30 mouse cellular contexts compared by ENCODE assay signal in genomic region chr6:52703263-52703662, GRCm38 (mm10). TPM values are rescaled to one million over a fixed set of nuclear protein-coding genes. Genes with fewer than 3 reads are reported as not detected.
DNase-seq lines count a peak whose midpoint lies in the region; ATAC-seq lines count a peak whose summit lies in the region.
"Had no signal": no experiment of that assay in that cellular context is flagged by ENCODE, and none has a peak within 500 bp of the region (broad histone marks: within the 10 kb centered on the region; RNA-seq: fewer than 3 reads in every experiment).

No protein-coding gene starts in this region.

- 89% methylated on average over 2 of the region's 2 CpGs for WGBS in midbrain, embryonic 16.5 days

- H3K4me1 ChIP-seq in midbrain, embryonic 16.5 days (ENCODE audit: control insufficient read depth, insufficient read depth, low read length) = no peaks in the 10 kb centered on the region
- H3K4me1 ChIP-seq: heart, embryonic 15.5 days; hindbrain, embryonic 12.5 days; kidney, embryonic 15.5 days; neural tube, embryonic 12.5 days had no signal

- no peaks in the 10 kb centered on the region for H3K36me3 ChIP-seq in midbrain, embryonic 16.5 days (ENCODE audit: control insufficient read depth, insufficient read depth, low read length)
- H3K36me3 ChIP-seq: G1E; heart, embryonic 15.5 days; hindbrain, embryonic 12.5 days; kidney, embryonic 15.5 days; liver, embryonic 12.5 days; neural tube, embryonic 12.5 days had no signal

- no peak for ATAC-seq in CD4-positive, CD25-positive, alpha-beta regulatory T cell, adult 4 months
- ATAC-seq in granulocyte monocyte progenitor cell, adult 5-6 weeks (replicated peaks; ENCODE audit: poor library complexity, severe bottlenecking) = 0 out of 2 replicates have a peak, but pooled peaks have one; percentile 14
- ATAC-seq in monocyte, adult 5-6 weeks (replicated peaks; ENCODE audit: insufficient number of reproducible peaks, low FRiP score, low TSS enrichment, poor library complexity, severe bottlenecking) = peak; percentile 59; the same call in 1 of the 2 replicates
- ATAC-seq in midbrain, embryonic 16.5 days = no peak
- ATAC-seq: forebrain, postnatal 0 days; hindbrain, postnatal 0 days; liver, embryonic 12.5 days; liver, postnatal 0 days had no signal

- DNase-seq in CD4-positive, CD25-positive, alpha-beta regulatory T cell, adult 2 months (ENCODE audit: low read depth, low spot score) = peak; percentile 27
- DNase-seq in kidney, adult 9 months = no peak
- DNase-seq in kidney, postnatal 4 days = no peak
- DNase-seq: adrenal gland, adult 2 months; adrenal gland, postnatal 36 days; cerebellum, adult 18-20 months; cerebellum, postnatal 10 days; forebrain, postnatal 0 days; gastrocnemius, postnatal 10 days; heart, postnatal 36 days; kidney, adult 11 months; kidney, postnatal 36 days; layer of hippocampus, postnatal 36 days; left cerebral cortex, postnatal 4 days; liver, postnatal 0 days; lung, postnatal 36 days; midbrain, embryonic 14.5 days; right cerebral cortex, postnatal 4 days had no signal

- H3K4me3 ChIP-seq in midbrain, embryonic 16.5 days (ENCODE audit: low read depth, low read length) = no peak overlapping the region
- H3K4me3 ChIP-seq: erythroblast, embryonic 14.5 days; heart, embryonic 15.5 days; hindbrain, embryonic 12.5 days; kidney, embryonic 15.5 days; liver, embryonic 12.5 days; neural tube, embryonic 12.5 days had no signal

- no peak overlapping the region for H3K9ac ChIP-seq in midbrain, embryonic 16.5 days (ENCODE audit: low read depth, low read length)
- H3K9ac ChIP-seq: forebrain, postnatal 0 days; heart, embryonic 15.5 days; hindbrain, embryonic 12.5 days; kidney, embryonic 15.5 days; liver, embryonic 12.5 days; liver, postnatal 0 days; neural tube, embryonic 12.5 days had no signal

- no peaks in the 10 kb centered on the region for H3K9me3 ChIP-seq in midbrain, embryonic 16.5 days (replicated peaks; ENCODE audit: control insufficient read depth, low read length, poor library complexity, severe bottlenecking)
- H3K9me3 ChIP-seq: G1E; heart, embryonic 15.5 days; hindbrain, embryonic 12.5 days; kidney, embryonic 15.5 days; liver, embryonic 12.5 days; neural tube, embryonic 12.5 days had no signal

- no peak overlapping the region for H3K4me2 ChIP-seq in midbrain, embryonic 16.5 days (ENCODE audit: low read length)
- H3K4me2 ChIP-seq: heart, embryonic 15.5 days; hindbrain, embryonic 12.5 days; kidney, embryonic 15.5 days; liver, embryonic 12.5 days; neural tube, embryonic 12.5 days had no signal

- H3K27ac ChIP-seq in midbrain, embryonic 16.5 days (ENCODE audit: low read length) = no peak overlapping the region
- H3K27ac ChIP-seq: heart, embryonic 15.5 days; hindbrain, embryonic 12.5 days; hindbrain, postnatal 0 days; kidney, embryonic 15.5 days; liver, embryonic 12.5 days; neural tube, embryonic 12.5 days had no signal

- H3K27me3 ChIP-seq in midbrain, embryonic 16.5 days (ENCODE audit: control insufficient read depth, insufficient read depth, low read depth, low read length) = no peaks in the 10 kb centered on the region
- H3K27me3 ChIP-seq: heart, embryonic 15.5 days; hindbrain, embryonic 12.5 days; kidney, embryonic 15.5 days; liver, embryonic 12.5 days; neural tube, embryonic 12.5 days had no signal

RNA-seq across cellular contexts. Expression of gene Tax1bp1, which starts 10.3 kb away (rescaled TPM):
- 100 to 1,000 TPM; 217 to 262 TPM for polyA plus RNA-seq in CD4-positive, CD25-positive, alpha-beta regulatory T cell, adult 4 months (2017; shearing (Covaris generic))
- total RNA-seq in granulocyte monocyte progenitor cell, adult 5-6 weeks (2014; fragmentation: Nextera tagmentation) = 155 and 165 TPM in 2 replicates
- total RNA-seq in granulocyte monocyte progenitor cell, adult 5-6 weeks (2017) = 339 and 381 TPM in 2 replicates
- 415 to 528 TPM (median 519 TPM) in 3 replicates for total RNA-seq in monocyte, adult 5-6 weeks (2017)
- polyA plus RNA-seq in midbrain, embryonic 16.5 days (2015; fragmentation: Nextera tagmentation; extraction: Ambion mirVana) = 144 and 149 TPM in 2 replicates

Comparison
In these comparisons a context has a peak if more than half of its experiments do, and no peak if none do; other contexts are left out.
1. ATAC-seq: peak in granulocyte monocyte progenitor cell, adult 5-6 weeks (single experiment) and monocyte, adult 5-6 weeks (single experiment); none in CD4-positive, CD25-positive, alpha-beta regulatory T cell, adult 4 months (single experiment) and midbrain, embryonic 16.5 days (single experiment).